20 mouse cellular contexts compared by ENCODE assay signal in genomic region chr6:73235650-73236049, GRCm38 (mm10). TPM values are rescaled to one million over a fixed set of nuclear protein-coding genes. Genes with fewer than 3 reads are reported as not detected.
"Had no signal": no experiment of that assay in that cellular context is flagged by ENCODE, and none has a peak within 500 bp of the region (broad histone marks: within the 10 kb centered on the region; RNA-seq: fewer than 3 reads in every experiment).

No protein-coding gene starts in this region.

- H3K9ac ChIP-seq: liver, postnatal 0 days; lung, embryonic 15.5 days; midbrain, embryonic 13.5 days; midbrain, embryonic 15.5 days; neural tube, embryonic 12.5 days had no signal

- H3K36me3 ChIP-seq: lung, embryonic 15.5 days; midbrain, embryonic 13.5 days; midbrain, embryonic 15.5 days; neural tube, embryonic 12.5 days had no signal

- H3K9me3 ChIP-seq: lung, embryonic 15.5 days; megakaryocyte, embryonic 14.5 days; midbrain, embryonic 13.5 days; midbrain, embryonic 15.5 days; neural tube, embryonic 12.5 days had no signal

- H3K4me3 ChIP-seq: lung, embryonic 15.5 days; megakaryocyte, embryonic 14.5 days; midbrain, embryonic 13.5 days; midbrain, embryonic 15.5 days; neural tube, embryonic 12.5 days had no signal

- DNase-seq: liver, postnatal 0 days; lung, adult 2 months; lung, postnatal 14 days; lung, postnatal 36 days; retina, postnatal 1 day; right cerebral cortex, adult 18-20 months; right cerebral cortex, postnatal 25 days; right cerebral cortex, postnatal 4 days; spleen, adult 18-20 months; thymus, adult 18-20 months; thymus, postnatal 14 days; thymus, postnatal 36 days had no signal

- H3K4me2 ChIP-seq: lung, embryonic 15.5 days; midbrain, embryonic 11.5 days; midbrain, embryonic 13.5 days; midbrain, embryonic 15.5 days; neural tube, embryonic 12.5 days had no signal

- ATAC-seq: liver, postnatal 0 days; lung, postnatal 0 days; midbrain, embryonic 13.5 days; midbrain, embryonic 15.5 days had no signal

- H3K27me3 ChIP-seq: lung, embryonic 15.5 days; midbrain, embryonic 13.5 days; midbrain, embryonic 15.5 days; neural tube, embryonic 12.5 days had no signal

- H3K4me1 ChIP-seq: lung, embryonic 15.5 days; megakaryocyte, embryonic 14.5 days; midbrain, embryonic 13.5 days; midbrain, embryonic 15.5 days; neural tube, embryonic 12.5 days had no signal

- H3K27ac ChIP-seq: lung, embryonic 15.5 days; macrophage; midbrain, embryonic 13.5 days; midbrain, embryonic 15.5 days; neural tube, embryonic 12.5 days had no signal

RNA-seq across cellular contexts. Expression of gene Dnah6, which starts 14.2 kb away (rescaled TPM):
- polyA plus RNA-seq: macrophage had no signal
